Mouse (Mus musculus): ENCODE results near the gene Nup54. TPM values are rescaled to one million over a fixed set of nuclear protein-coding genes. Genes with fewer than 3 reads are reported as not detected.

Gene Nup54
- total RNA-seq (2022) = 10 to 100 TPM; 23.5 to 36.6 (median 26.6) TPM

GRCm38 (mm10) chr5:92435025-92435584 is at the start of gene Nup54:
Gene Nup54, minus strand, starts transcription at chr5:92435219.
- peak; percentile 97 for DNase-seq

- no peak for DNase-seq
Observed at GRCm38 (mm10) chr5:92472863-92473262, 37.8 kb upstream of the Nup54 start.

GRCm38 (mm10) chr5:92471531-92471930 is 36.5 kb upstream of the Nup54 start:
- DNase-seq = no peak

GRCm38 (mm10) chr5:92469201-92470130 is 34.4 kb upstream of the Nup54 start:
- DNase-seq = no peak

GRCm38 (mm10) chr5:92468234-92468633 is 33.2 kb upstream of the Nup54 start:
- no peak for DNase-seq

- DNase-seq = no peak
Observed at GRCm38 (mm10) chr5:92467102-92467766, 32.2 kb upstream of the Nup54 start.

- DNase-seq = no peak
Observed at GRCm38 (mm10) chr5:92465511-92465910, 30.5 kb upstream of the Nup54 start.

GRCm38 (mm10) chr5:92461321-92461720 is 26.3 kb upstream of the Nup54 start:
- peak; percentile 45 for DNase-seq

GRCm38 (mm10) chr5:92458726-92459125 is 23.7 kb upstream of the Nup54 start:
- no peak for DNase-seq

- no peak for DNase-seq
Observed at GRCm38 (mm10) chr5:92457410-92457809, 22.4 kb upstream of the Nup54 start.

- no peak for DNase-seq
Observed at GRCm38 (mm10) chr5:92452876-92453275, 17.9 kb upstream of the Nup54 start.

- DNase-seq = no peak
Observed at GRCm38 (mm10) chr5:92446736-92447135, 11.7 kb upstream of the Nup54 start.

- DNase-seq = peak; percentile 53
Observed at GRCm38 (mm10) chr5:92445016-92445415, 10.0 kb upstream of the Nup54 start.

GRCm38 (mm10) chr5:92442914-92443313 is 7.9 kb upstream of the Nup54 start:
- no peak for DNase-seq

- DNase-seq = peak; percentile 30
Observed at GRCm38 (mm10) chr5:92441494-92441893, 6.5 kb upstream of the Nup54 start.

GRCm38 (mm10) chr5:92438540-92438939 is 3.5 kb upstream of the Nup54 start:
- no peak for DNase-seq

- DNase-seq = no peak
Observed at GRCm38 (mm10) chr5:92434571-92434985, 441 bp downstream of the Nup54 start.

- no peak for DNase-seq
Observed at GRCm38 (mm10) chr5:92434070-92434469, 949 bp downstream of the Nup54 start.

- no peak for DNase-seq
Observed at GRCm38 (mm10) chr5:92431611-92432010, 3.4 kb downstream of the Nup54 start.

- DNase-seq = no peak
Observed at GRCm38 (mm10) chr5:92430723-92431122, 4.3 kb downstream of the Nup54 start.

GRCm38 (mm10) chr5:92424126-92424525 is 10.9 kb downstream of the Nup54 start:
- DNase-seq = no peak

GRCm38 (mm10) chr5:92413982-92414375 is 21.0 kb downstream of the Nup54 start:
- no peak for DNase-seq

- no peak for DNase-seq
Observed at GRCm38 (mm10) chr5:92413271-92413981, 21.6 kb downstream of the Nup54 start.

Measured in adrenal gland, adult 8-10 months (tissue).